Mouse (Mus musculus) T-helper 17 cell (primary cell): Measurements from ENCODE around the gene Ier5.

ENCODE experiments used
- in situ Hi-C, 2 experiments: fragments of 300-600 bp; cut with MboI, MseI; formaldehyde crosslinking; loops; 1 replicate in 1 of 2; 2 replicates in 1 of 2; pipeline ENCODE4 v1.15.1; 2025; ENCODE audit warnings: high pct_unique_total_duplicates in 2 of 2

Gene Ier5

GRCm38 (mm10) chr1:155099280-155099848, at the start of gene Ier5:
TSS of gene Ier5 (minus strand) at chr1:155099636.
- in situ Hi-C loops: loop anchor here in 1 of 2 experiments (5.0 kb wide), 2 partner anchors 47 to 118 kb away; no protein-coding TSS in a partner anchor

- in situ Hi-C loops: loop anchor here in 1 of 2 experiments (10.0 kb wide), 1 partner anchor 92 kb away; no protein-coding TSS in a partner anchor
These were observed 47.8 kb upstream of the Ier5 start for GRCm38 (mm10) chr1:155147228-155147627.

GRCm38 (mm10) chr1:155146572-155146980, 47.1 kb upstream of the Ier5 start, which contains the start of gene Mr1:
TSS of gene Mr1 (minus strand) at chr1:155146814.
- in situ Hi-C loops: loop anchor here in 1 of 2 experiments (10.0 kb wide), 1 partner anchor 92 kb away; no protein-coding TSS in a partner anchor

- in situ Hi-C loops: loop anchor here in 1 of 2 experiments (10.0 kb wide), 1 partner anchor 91 kb away; no protein-coding TSS in a partner anchor
These were observed 46.2 kb upstream of the Ier5 start for GRCm38 (mm10) chr1:155145620-155146019.

GRCm38 (mm10) chr1:155140076-155140475, 40.6 kb upstream of the Ier5 start:
- in situ Hi-C loops: loop anchor here in 1 of 2 experiments (10.0 kb wide), 1 partner anchor 85 kb away; no protein-coding TSS in a partner anchor

- in situ Hi-C loops: loop anchor here in 1 of 2 experiments (5.0 kb wide), 1 partner anchor 36 kb away; no protein-coding TSS in a partner anchor
These were observed 39.4 kb upstream of the Ier5 start for GRCm38 (mm10) chr1:155138795-155139194.

GRCm38 (mm10) chr1:155134866-155135265, 35.4 kb upstream of the Ier5 start:
- in situ Hi-C loops: loop anchor here in 1 of 2 experiments (5.0 kb wide), 1 partner anchor 33 kb away; no protein-coding TSS in a partner anchor

- in situ Hi-C loops: no loop called here
These were observed 28.0 kb upstream of the Ier5 start for GRCm38 (mm10) chr1:155127429-155127934.

GRCm38 (mm10) chr1:155126716-155127115, 27.3 kb upstream of the Ier5 start:
- in situ Hi-C loops: no loop called here

- in situ Hi-C loops: loop anchor here in 1 of 2 experiments (5.0 kb wide), 1 partner anchor 342 kb away; no protein-coding TSS in a partner anchor
These were observed 25.0 kb upstream of the Ier5 start for GRCm38 (mm10) chr1:155124397-155124796.

- in situ Hi-C loops: loop anchor here in 1 of 2 experiments (5.0 kb wide), 1 partner anchor 340 kb away; no protein-coding TSS in a partner anchor
These were observed 22.8 kb upstream of the Ier5 start for GRCm38 (mm10) chr1:155121977-155122939.

- in situ Hi-C loops: loop anchor here in 1 of 2 experiments (5.0 kb wide), 1 partner anchor 337 kb away; no protein-coding TSS in a partner anchor
These were observed 20.3 kb upstream of the Ier5 start for GRCm38 (mm10) chr1:155119719-155120118.

- in situ Hi-C loops: no loop called here
These were observed 14.5 kb upstream of the Ier5 start for GRCm38 (mm10) chr1:155113946-155114345.

GRCm38 (mm10) chr1:155112875-155113274, 13.4 kb upstream of the Ier5 start:
- in situ Hi-C loops: no loop called here

- in situ Hi-C loops: no loop called here
These were observed 12.7 kb upstream of the Ier5 start for GRCm38 (mm10) chr1:155112118-155112517.

- in situ Hi-C loops: no loop called here
These were observed 12.1 kb upstream of the Ier5 start for GRCm38 (mm10) chr1:155111491-155111890.

- in situ Hi-C loops: no loop called here
These were observed 10.2 kb upstream of the Ier5 start for GRCm38 (mm10) chr1:155109387-155110350.

GRCm38 (mm10) chr1:155108412-155108811, 9.0 kb upstream of the Ier5 start:
- in situ Hi-C loops: no loop called here

- in situ Hi-C loops: no loop called here
These were observed 8.4 kb upstream of the Ier5 start for GRCm38 (mm10) chr1:155107843-155108242.

GRCm38 (mm10) chr1:155106310-155106709, 6.9 kb upstream of the Ier5 start:
- in situ Hi-C loops: no loop called here
